Mouse (Mus musculus) kidney, postnatal 0 days (tissue): ENCODE measurements around the gene Crebrf. TPM values are rescaled to one million over a fixed set of nuclear protein-coding genes. Genes with fewer than 3 reads are reported as not detected.

Experiments
- ATAC-seq: fragments of 200-750 bp; cut with Nextera tagmentation; replicated peaks from 2 replicates; pipeline ENCODE4 v1.8.0; 2017; ENCODE audit warnings: low read depth, moderate number of reproducible peaks, moderate TSS enrichment, moderate library complexity; ENCODE audit not compliant: low FRiP score
- DNase-seq: peaks from one replicate; pipeline ENCODE4 v3.0.0-alpha.2; 2016; ENCODE audit warnings: low spot score
- H3K27ac ChIP-seq: fragments of 300-500 bp; sonication (generic); 2 replicates; pipeline ENCODE4 v1.5.1; 2014; ENCODE audit warnings: mild to moderate bottlenecking
- H3K27me3 ChIP-seq: fragments of 300-500 bp; sonication (generic); 2 replicates; pipeline ENCODE4 v1.6.1; 2014; ENCODE audit warnings: low read length, mixed read lengths; ENCODE audit not compliant: insufficient read depth
- H3K36me3 ChIP-seq: fragments of 300-500 bp; sonication (generic); 2 replicates; pipeline ENCODE4 v1.6.1; 2014; ENCODE audit warnings: low read length, mixed read lengths; ENCODE audit not compliant: insufficient read depth
- H3K4me1 ChIP-seq: fragments of 300-500 bp; sonication (generic); replicated peaks from 2 replicates; pipeline ENCODE4 v1.6.1; 2014; ENCODE audit warnings: antibody characterized with exemption, low read length, mixed read lengths; ENCODE audit not compliant: insufficient read depth
- H3K4me2 ChIP-seq: fragments of 300-500 bp; sonication (generic); 2 replicates; pipeline ENCODE4 v1.6.1; 2014; ENCODE audit warnings: mild to moderate bottlenecking, low read length, moderate library complexity, mixed read lengths
- H3K4me3 ChIP-seq: fragments of 300-500 bp; sonication (generic); replicated peaks from 2 replicates; pipeline ENCODE4 v1.5.1; 2014; ENCODE audit warnings: low read depth, low read length
- H3K9ac ChIP-seq: fragments of 300-500 bp; sonication (generic); 2 replicates; pipeline ENCODE4 v1.6.1; 2014; ENCODE audit warnings: low read depth, low read length
- H3K9me3 ChIP-seq: fragments of 300-500 bp; sonication (generic); replicated peaks from 2 replicates; pipeline ENCODE4 v1.6.1; 2016; ENCODE audit warnings: low read length, inconsistent platforms, mixed read lengths
- CTCF ChIP-seq: IDR thresholded peaks from 2 replicates; pipeline ENCODE4 v1.5.1; 2016; ENCODE audit warnings: antibody characterized with exemption, low read depth, mild to moderate bottlenecking, moderate library complexity
- WGBS: fragments of 180-500 bp; shearing (Covaris S2); extraction: QIAGEN DNeasy Blood & Tissue Kit; methylation state at CpG from one replicate; pipeline ENCODE4 v1.1.7; 2014; 5-methylcytosine and 5-hydroxymethylcytosine counted together
- polyA plus RNA-seq: library from polyadenylated mRNA; unstranded; fragments of >200 nt; fragmentation: Nextera tagmentation; extraction: Ambion mirVana; gene quantifications from 2 replicates; pipeline ENCODE4 v1.2.1, GENCODE M21; 2015

Gene Crebrf
- polyA plus RNA-seq, 1 experiment from 2014 or later = 17.6 TPM

GRCm38 (mm10) chr17:26778430-26779100, 63.1 kb downstream of the Crebrf start:
- Histone ChIP-seq H3K9ac (no peak overlapping the region), H3K27me3 (no peaks in the 10 kb centered on the region), H3K27ac (no peak overlapping the region), H3K4me3 (no peak overlapping the region), H3K9me3 (no peaks in the 10 kb centered on the region), H3K36me3 (no peaks in the 10 kb centered on the region), H3K4me2 (no peak overlapping the region), H3K4me1 (peaks cover 6% of the 10 kb centered on the region)
- WGBS = 92% methylated on average over 3 of the region's 3 CpGs
- no peak for DNase-seq
- ATAC-seq = no peak
- TF ChIP-seq CTCF = no peak

- TF ChIP-seq CTCF = no peak
- Histone ChIP-seq H3K9me3 (no peaks in the 10 kb centered on the region), H3K27me3 (no peaks in the 10 kb centered on the region), H3K4me2 (no peak overlapping the region), H3K27ac (no peak overlapping the region), H3K4me1 (peaks cover 6% of the 10 kb centered on the region), H3K36me3 (no peaks in the 10 kb centered on the region), H3K4me3 (no peak overlapping the region), H3K9ac (no peak overlapping the region)
- ATAC-seq (no peak), DNase-seq (no peak)
- WGBS = 85% methylated on average over 2 of the region's 2 CpGs
Observed at GRCm38 (mm10) chr17:26779471-26779870, 64.0 kb downstream of the Crebrf start.

- WGBS = under 1% methylated on average over 42 of the region's 42 CpGs
- Histone ChIP-seq H3K27me3 (no peaks in the 10 kb centered on the region), H3K27ac (peak within 1 kb of the TSS; percentile 93), H3K4me2 (peak within 1 kb of the TSS; percentile 76), H3K4me3 (peak within 1 kb of the TSS; percentile 55), H3K4me1 (peaks cover 6% of the 10 kb centered on the region), H3K36me3 (peaks cover 7% of the 10 kb centered on the region; the same call in 1 of the 2 replicates), H3K9me3 (no peaks in the 10 kb centered on the region), H3K9ac (peak within 1 kb of the TSS; percentile 80)
- TF ChIP-seq CTCF = no peak
- DNase-seq = peak; percentile 88
- peak; percentile 84 for ATAC-seq
Observed at GRCm38 (mm10) chr17:26780750-26781571, 65.5 kb downstream of the Crebrf start, which contains the start of gene Bnip1. TSS of gene Bnip1 (plus strand) at chr17:26781066.

- no peak for ATAC-seq
- DNase-seq = no peak
- Histone ChIP-seq H3K36me3 (peaks cover 11% of the 10 kb centered on the region; the same call in 1 of the 2 replicates), H3K9me3 (no peaks in the 10 kb centered on the region), H3K4me1 (peaks cover 6% of the 10 kb centered on the region), H3K27me3 (no peaks in the 10 kb centered on the region), H3K27ac (peak overlapping the region; percentile 93), H3K9ac (peak overlapping the region; percentile 80), H3K4me3 (peak overlapping the region; percentile 55), H3K4me2 (peak overlapping the region; percentile 76)
- WGBS = 7% methylated on average over 5 of the region's 5 CpGs
- no peak for TF ChIP-seq CTCF
Observed at GRCm38 (mm10) chr17:26781610-26782043, 66.2 kb downstream of the Crebrf start.

- ATAC-seq (no peak), DNase-seq (no peak)
- no peak overlapping the region for H3K4me2 ChIP-seq
- H3K4me1 ChIP-seq = peaks cover 6% of the 10 kb centered on the region
- no peaks in the 10 kb centered on the region for H3K9me3 ChIP-seq
- WGBS = 86% methylated on average over 8 of the region's 8 CpGs
- no peak overlapping the region for H3K9ac ChIP-seq
- H3K27ac ChIP-seq = no peak overlapping the region
- no peaks in the 10 kb centered on the region for H3K27me3 ChIP-seq
- H3K36me3 ChIP-seq = peaks cover 26% of the 10 kb centered on the region; the same call in 1 of the 2 replicates
- TF ChIP-seq CTCF = no peak
- no peak overlapping the region for H3K4me3 ChIP-seq
Observed at GRCm38 (mm10) chr17:26784525-26784924, 69.1 kb downstream of the Crebrf start.

GRCm38 (mm10) chr17:26786586-26786985, 71.1 kb downstream of the Crebrf start:
- H3K9ac ChIP-seq = no peak overlapping the region
- no peak overlapping the region for H3K4me2 ChIP-seq
- DNase-seq (no peak), ATAC-seq (no peak)
- WGBS = 93% methylated on average over 7 of the region's 7 CpGs
- H3K9me3 ChIP-seq = no peaks in the 10 kb centered on the region
- H3K36me3 ChIP-seq = peaks cover 43% of the 10 kb centered on the region
- TF ChIP-seq CTCF = no peak
- peaks cover 4% of the 10 kb centered on the region for H3K4me1 ChIP-seq
- H3K4me3 ChIP-seq = no peak overlapping the region
- H3K27ac ChIP-seq = no peak overlapping the region
- H3K27me3 ChIP-seq = no peaks in the 10 kb centered on the region
